Mouse (Mus musculus): ENCODE data around the gene LTO1. TPM values are rescaled to one million over a fixed set of nuclear protein-coding genes. Genes with fewer than 3 reads are reported as not detected.

Gene LTO1
- total RNA-seq, 2 experiments from 2014 or later: 13.8 to 15.4 TPM

Other genes with a start within 250 kb of the LTO1 start
- gene Ano1, start 163.1 kb upstream of the LTO1 start, total RNA-seq (2021): 10 to 100 TPM; 10.5 to 11.3 TPM
- gene Fgf3, start 77.0 kb upstream of the LTO1 start, total RNA-seq (2021): not detected
- gene Fgf4, start 67.7 kb upstream of the LTO1 start, total RNA-seq (2021): not detected
- gene Fgf15, start 18.6 kb upstream of the LTO1 start, total RNA-seq (2021): not detected
- gene Ccnd1, start 24.8 kb downstream of the LTO1 start, total RNA-seq (2021): 10 to 100 TPM; 30.6 to 35.2 TPM

Data from heart, postnatal 36 days (tissue).